Mouse (Mus musculus): ENCODE measurements around the gene Cttnbp2nl. TPM values are rescaled to one million over a fixed set of nuclear protein-coding genes. Genes with fewer than 3 reads are reported as not detected.
A peak's percentile ranks its signal among the peaks of the same experiment; 100 is the strongest.

Gene Cttnbp2nl
- total RNA-seq, 2 experiments from 2014 or later, result 23.3 to 25.6 TPM

DNA sequence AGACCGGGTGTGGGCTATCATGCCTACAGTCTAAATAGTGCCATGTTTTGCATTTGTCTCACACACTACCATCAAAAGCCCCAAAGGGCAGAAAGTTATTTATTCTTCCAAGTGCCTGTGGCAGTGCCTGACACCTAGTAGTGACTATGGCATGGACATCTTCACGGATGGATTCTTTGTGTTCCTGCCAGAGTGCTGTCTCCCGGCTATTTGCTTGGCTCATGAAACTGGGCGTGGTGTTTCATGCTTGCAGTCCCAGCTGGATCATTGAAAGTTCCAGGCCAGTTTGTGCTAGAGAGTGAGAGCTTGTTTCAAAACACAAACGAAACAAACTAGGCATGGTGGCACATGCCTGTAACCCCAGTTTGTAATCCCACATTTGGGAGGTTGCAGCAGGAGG, 61.2 kb downstream of the Cttnbp2nl start:
- intact Hi-C loops (cut with DNase I), result loop anchor here (1.0 kb wide), 1 partner anchor 68 kb away; no protein-coding TSS in a partner anchor
- no peak for DNase-seq (ENCODE audit: low spot score in 2 of 2)

DNA sequence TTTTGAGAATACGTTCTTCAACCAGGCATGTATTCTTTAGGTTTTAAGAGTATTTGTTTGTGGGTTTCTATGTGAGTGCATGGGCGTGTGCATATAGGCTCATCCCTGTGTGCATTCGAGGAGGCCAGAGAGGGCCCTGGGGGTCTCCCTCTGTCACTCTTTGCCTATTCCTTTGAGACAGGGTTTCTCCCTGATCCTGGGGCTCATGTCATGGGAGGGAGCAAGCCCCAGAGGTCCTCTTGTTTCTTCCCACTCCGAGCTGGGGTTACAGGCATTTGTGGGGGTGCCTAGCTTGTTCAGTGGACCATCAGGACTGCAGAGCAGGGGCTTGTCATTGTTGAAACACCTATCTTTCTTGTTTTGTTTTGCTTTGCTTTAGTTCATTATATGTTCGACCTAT, 65.1 kb downstream of the Cttnbp2nl start:
- DNase-seq (ENCODE audit: low spot score in 2 of 2), result no peak
- intact Hi-C loops (cut with DNase I), result no loop called here

- intact Hi-C loops (cut with DNase I), result no loop called here
These were observed 73.2 kb downstream of the Cttnbp2nl start for GRCm38 (mm10) chr3:104979735-104980134.

GRCm38 (mm10) chr3:104967548-104968300, 85.2 kb downstream of the Cttnbp2nl start:
- intact Hi-C loops (cut with DNase I), result loop anchor here (5.0 to 10.0 kb wide), 4 partner anchors 60 to 253 kb away; partner anchors contain the start of gene Rhoc
- peak; percentile 83 to 91 for DNase-seq (ENCODE audit: low spot score in 2 of 2)

More at GRCm38 (mm10) chr3:104979735-104980134, 73.2 kb downstream of the Cttnbp2nl start:
- DNase-seq (ENCODE audit: low spot score in 2 of 2), result no peak

GRCm38 (mm10) chr3:104965991-104966554, 86.9 kb downstream of the Cttnbp2nl start:
- intact Hi-C loops (cut with DNase I), result loop anchor here (5.0 to 10.0 kb wide), 4 partner anchors 59 to 251 kb away; partner anchors contain the start of gene Rhoc

GRCm38 (mm10) chr3:104965070-104965855, 87.7 kb downstream of the Cttnbp2nl start:
- intact Hi-C loops (cut with DNase I), result loop anchor here (5.0 to 10.0 kb wide), 4 partner anchors 58 to 250 kb away; partner anchors contain the start of gene Rhoc
- no peak for DNase-seq (ENCODE audit: low spot score in 2 of 2)

More at GRCm38 (mm10) chr3:104965991-104966554, 86.9 kb downstream of the Cttnbp2nl start:
- no peak for DNase-seq (ENCODE audit: low spot score in 2 of 2)

DNA sequence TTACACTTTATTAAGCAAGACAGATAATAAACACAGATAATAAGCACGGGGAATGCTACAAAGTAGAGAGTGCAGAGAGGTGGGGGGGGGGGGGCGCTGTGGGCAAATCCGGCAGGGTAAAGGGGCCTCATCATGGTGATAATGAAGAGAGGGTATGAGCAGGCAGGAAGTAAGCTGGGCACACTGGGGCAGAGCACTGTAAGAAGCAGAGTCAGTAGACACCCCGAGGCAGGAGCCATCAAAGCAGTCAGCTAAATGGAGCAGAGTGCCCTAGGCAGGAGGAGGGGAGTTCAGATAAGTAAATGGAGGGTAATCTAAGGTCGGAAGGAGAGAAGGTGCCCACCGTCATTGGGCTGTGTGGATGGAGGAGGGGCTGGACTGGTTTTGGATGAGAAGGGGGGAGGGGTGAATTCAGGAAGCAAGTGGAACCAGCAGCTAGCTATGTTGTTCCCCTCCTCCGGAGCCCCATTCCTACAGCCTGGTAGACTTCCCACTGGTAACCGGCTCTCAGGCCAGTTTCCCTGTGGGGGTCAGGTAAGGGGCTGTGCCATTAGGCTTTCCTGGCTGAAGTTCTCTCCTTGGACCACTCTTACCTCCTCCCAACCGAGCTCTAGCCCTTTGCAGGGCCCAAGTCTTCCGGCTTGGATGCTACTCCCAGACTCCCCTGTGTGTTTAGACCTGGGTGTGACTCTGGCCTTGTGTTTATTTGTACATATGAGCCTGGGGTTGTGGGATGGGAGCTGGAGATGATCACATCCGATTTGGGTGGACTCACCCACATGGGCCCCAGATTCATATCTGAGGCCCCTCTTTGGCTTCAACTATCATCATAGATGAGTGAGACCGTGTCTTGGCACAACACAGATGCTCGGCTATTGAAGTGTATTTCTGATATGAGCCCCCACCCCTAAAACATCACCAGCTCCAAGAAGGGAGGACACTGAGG, 89.3 kb downstream of the Cttnbp2nl start:
- intact Hi-C loops (cut with DNase I), result loop anchor here (10.0 kb wide), 1 partner anchor 249 kb away; no protein-coding TSS in a partner anchor
- DNase-seq (ENCODE audit: low spot score in 2 of 2), result no peak

DNA sequence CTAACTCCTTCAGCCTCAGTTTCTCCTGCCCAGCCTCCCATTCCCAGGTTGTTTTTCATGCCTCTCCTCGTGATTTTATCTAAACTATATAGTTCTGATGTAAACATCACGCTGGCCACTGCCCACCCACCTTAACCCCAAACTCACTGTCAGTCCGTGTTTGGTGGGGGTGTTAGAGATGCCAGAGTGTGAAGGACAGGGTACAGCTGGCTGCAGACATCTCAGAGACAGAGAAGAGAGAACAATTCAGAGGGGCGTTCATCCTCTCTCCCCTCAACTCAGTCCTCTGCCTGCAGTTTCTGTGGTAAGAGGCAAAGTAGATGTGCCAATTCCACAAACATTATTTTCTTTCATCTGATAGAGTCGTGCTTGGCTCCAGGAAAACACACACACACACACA, 90.1 kb downstream of the Cttnbp2nl start:
- no peak for DNase-seq (ENCODE audit: low spot score in 2 of 2)
- intact Hi-C loops (cut with DNase I), result loop anchor here (10.0 kb wide), 1 partner anchor 248 kb away; no protein-coding TSS in a partner anchor

DNA sequence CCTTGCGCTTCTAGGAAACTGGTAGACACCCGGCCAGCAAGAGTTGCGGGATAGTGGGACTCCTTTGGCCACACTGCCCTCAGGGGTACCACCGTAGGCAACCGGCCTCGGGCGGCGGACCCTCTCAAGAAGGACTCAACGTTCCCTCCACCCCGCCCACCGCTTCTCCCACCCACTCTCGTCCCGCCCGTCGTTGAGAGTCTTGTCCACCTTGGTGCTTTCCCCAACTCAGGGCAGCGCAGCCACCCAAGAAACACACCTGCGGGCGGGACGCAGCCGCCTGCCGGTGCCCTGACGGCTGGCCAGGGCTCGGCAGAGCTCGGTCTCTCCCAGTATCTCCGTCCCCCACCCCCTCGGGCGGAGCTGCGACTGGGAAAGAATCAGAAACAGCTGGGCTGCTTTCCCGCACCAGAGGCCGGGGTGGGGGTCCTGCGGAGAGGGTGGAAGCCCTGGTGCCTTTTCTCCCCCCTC, 90.8 kb downstream of the Cttnbp2nl start:
- intact Hi-C loops (cut with DNase I), result loop anchor here (10.0 kb wide), 1 partner anchor 247 kb away; no protein-coding TSS in a partner anchor
- no peak for DNase-seq (ENCODE audit: low spot score in 2 of 2)

- intact Hi-C loops (cut with DNase I), result loop anchor here (10.0 kb wide), 1 partner anchor 247 kb away; no protein-coding TSS in a partner anchor
- DNase-seq (ENCODE audit: low spot score in 2 of 2), result no peak
These were observed 91.6 kb downstream of the Cttnbp2nl start, which contains the start of gene Wnt2b for GRCm38 (mm10) chr3:104961066-104962059. TSS of gene Wnt2b (minus strand) at chr3:104961921.

GRCm38 (mm10) chr3:104960026-104961000, 92.6 kb downstream of the Cttnbp2nl start:
- DNase-seq (ENCODE audit: low spot score in 2 of 2), result no peak
- intact Hi-C loops (cut with DNase I), result loop anchor here (10.0 kb wide), 1 partner anchor 246 kb away; no protein-coding TSS in a partner anchor

- intact Hi-C loops (cut with DNase I), result no loop called here
- DNase-seq (ENCODE audit: low spot score in 2 of 2), result no peak
These were observed 96.8 kb downstream of the Cttnbp2nl start for GRCm38 (mm10) chr3:104956131-104956581.

GRCm38 (mm10) chr3:104954551-104954950, 98.4 kb downstream of the Cttnbp2nl start:
- no peak for DNase-seq (ENCODE audit: low spot score in 2 of 2)
- intact Hi-C loops (cut with DNase I), result no loop called here

DNA sequence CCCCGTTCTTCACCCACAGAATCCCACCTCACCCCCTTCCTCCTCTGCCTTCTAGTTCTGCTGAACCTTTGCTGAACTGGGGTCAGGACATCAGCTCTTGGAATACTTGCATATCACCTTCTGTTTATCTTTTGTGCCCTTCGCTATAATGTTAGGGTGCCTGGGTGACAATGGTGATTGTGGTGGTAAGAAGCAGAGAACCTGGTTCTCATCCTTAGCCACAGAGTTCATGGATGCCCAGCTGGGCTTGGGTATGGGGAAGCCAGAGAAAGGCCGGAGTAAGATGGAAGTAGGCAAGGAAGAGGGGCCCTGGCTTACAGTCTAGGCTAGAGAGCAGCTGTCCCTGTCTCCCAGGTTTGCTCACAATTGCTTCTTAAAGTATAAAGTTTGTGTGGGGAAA, 98.8 kb downstream of the Cttnbp2nl start:
- intact Hi-C loops (cut with DNase I), result no loop called here

DNA sequence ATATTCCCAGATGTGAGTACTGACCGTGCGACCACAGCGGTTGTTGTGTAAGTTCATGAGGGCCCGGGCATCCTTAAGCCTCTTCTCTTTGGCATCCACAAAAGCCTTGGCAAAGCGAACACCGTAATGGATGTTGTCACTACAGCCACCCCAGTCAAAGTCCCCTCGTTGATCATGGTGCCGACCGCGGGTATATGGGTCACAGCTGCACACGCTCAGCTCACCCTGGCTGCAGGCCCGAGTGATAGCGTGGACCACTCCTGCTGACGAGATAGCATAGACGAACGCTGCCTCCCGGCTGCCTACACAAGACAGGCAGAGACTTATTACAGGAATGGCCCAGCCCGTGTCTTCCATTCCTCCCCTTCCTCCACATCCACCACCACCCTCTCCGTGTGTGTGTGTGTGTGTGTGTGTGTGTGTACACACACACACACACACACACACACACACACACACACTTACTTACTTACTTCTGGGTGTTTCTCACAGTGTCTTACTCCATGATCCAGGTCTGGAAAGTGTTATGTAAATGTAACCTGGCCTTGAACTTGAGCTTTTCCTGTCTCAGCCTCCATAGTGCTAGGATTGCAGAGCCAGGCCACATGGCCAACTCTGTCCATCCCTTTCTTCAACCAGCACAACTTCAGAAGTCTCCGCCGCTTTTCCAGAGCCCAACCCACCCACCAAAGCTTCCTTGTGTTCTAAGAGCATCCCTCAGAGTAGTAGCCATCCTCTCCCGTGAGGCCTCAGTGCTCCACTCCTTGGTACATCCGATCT, 99.9 kb downstream of the Cttnbp2nl start:
- intact Hi-C loops (cut with DNase I), result no loop called here
- no peak for DNase-seq (ENCODE audit: low spot score in 2 of 2)

More for the DNA sequence above, 98.8 kb downstream of the Cttnbp2nl start:
- DNase-seq (ENCODE audit: low spot score in 2 of 2), result no peak
